Mouse (Mus musculus): ENCODE results near the gene Tbc1d24.

DNA sequence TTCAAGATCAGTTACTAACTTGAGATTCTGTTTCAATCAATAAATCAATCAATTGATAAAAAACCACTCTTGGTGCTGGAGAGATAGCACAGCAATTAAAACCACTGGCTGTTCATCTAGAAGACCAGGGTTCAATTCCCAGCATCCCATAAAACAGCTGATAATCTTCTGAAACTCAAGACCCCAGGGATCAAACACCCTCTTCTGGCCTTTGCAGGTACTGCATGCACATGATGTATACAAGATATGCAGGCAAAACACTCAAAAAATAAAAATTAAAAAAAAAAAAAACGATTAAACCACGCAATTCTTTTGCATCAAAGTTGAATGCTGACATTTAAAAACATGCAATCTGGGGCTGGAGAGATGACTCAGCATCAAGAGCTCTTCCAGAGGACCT is 43.3 kb upstream of the Tbc1d24 start:
- no peak for TF ChIP-seq POLR2A (IDR thresholded peaks at IDR 0.05; ENCODE audit: insufficient read length, low read depth)
- TF ChIP-seq MYOG (IDR thresholded peaks at IDR 0.05; ENCODE audit: control insufficient read depth in 1 of 3, insufficient read depth in 1 of 3, insufficient read length in 2 of 3, low read depth in 2 of 3): no peak
- no peak for TF ChIP-seq E2F4 (IDR thresholded peaks at IDR 0.05; ENCODE audit: insufficient read depth)
- no peak for TF ChIP-seq POLR2AphosphoS2 (IDR thresholded peaks at IDR 0.05; ENCODE audit: insufficient read length, low read depth)
- no peak for TF ChIP-seq USF1 (IDR thresholded peaks at IDR 0.05; ENCODE audit: low read depth)
- TF ChIP-seq MYOD1 (IDR thresholded peaks at IDR 0.05; ENCODE audit: control insufficient read depth in 1 of 3, insufficient read length in 2 of 3, low read depth in 2 of 3): no peak
